Mouse (Mus musculus) forebrain, embryonic 11.5 days (tissue): ENCODE data around the gene Tmem86b. TPM values are rescaled to one million over a fixed set of nuclear protein-coding genes. Genes with fewer than 3 reads are reported as not detected.

Experiments
- ATAC-seq: fragments of 200-750 bp; cut with Nextera tagmentation; replicated peaks from 2 replicates; pipeline ENCODE4 v1.8.0; 2017; ENCODE audit warnings: moderate TSS enrichment; ENCODE audit not compliant: low FRiP score
- DNase-seq: peaks from one replicate; pipeline ENCODE4 v3.0.0-alpha.2; 2017; ENCODE audit warnings: low spot score
- H3K27ac ChIP-seq: fragments of 300-500 bp; sonication (generic); 2 replicates; pipeline ENCODE4 v1.5.1; 2014; ENCODE audit warnings: low read depth, low read length
- H3K27me3 ChIP-seq: fragments of 300-500 bp; sonication (generic); 2 replicates; pipeline ENCODE4 v1.6.1; 2014; ENCODE audit warnings: mild to moderate bottlenecking, low read length, mixed read lengths; ENCODE audit not compliant: control insufficient read depth, insufficient read depth
- H3K36me3 ChIP-seq: fragments of 300-500 bp; sonication (generic); 2 replicates; pipeline ENCODE4 v1.6.1; 2014; ENCODE audit warnings: mild to moderate bottlenecking, low read length, moderate library complexity, mixed read lengths; ENCODE audit not compliant: control insufficient read depth, insufficient read depth
- H3K4me1 ChIP-seq: fragments of 300-500 bp; sonication (generic); replicated peaks from 2 replicates; pipeline ENCODE4 v1.6.1; 2014; ENCODE audit warnings: low read length, mixed read lengths; ENCODE audit not compliant: control insufficient read depth, insufficient read depth
- H3K4me2 ChIP-seq: fragments of 300-500 bp; sonication (generic); 2 replicates; pipeline ENCODE4 v1.6.1; 2014; ENCODE audit warnings: low read depth, mild to moderate bottlenecking, low read length, moderate library complexity, mixed read lengths; ENCODE audit not compliant: severe bottlenecking
- H3K4me3 ChIP-seq: fragments of 300-500 bp; sonication (generic); 2 replicates; pipeline ENCODE4 v1.5.1; 2014; ENCODE audit warnings: low read depth, low read length
- H3K9ac ChIP-seq: fragments of 300-500 bp; sonication (generic); 2 replicates; pipeline ENCODE4 v1.6.1; 2014; ENCODE audit warnings: low read length
- H3K9me3 ChIP-seq: fragments of 300-500 bp; sonication (generic); 2 replicates; pipeline ENCODE4 v1.6.1; 2016; ENCODE audit warnings: low read length, mixed read lengths; ENCODE audit not compliant: control insufficient read depth
- WGBS: fragments of 180-500 bp; shearing (Covaris S2); extraction: QIAGEN DNeasy Blood & Tissue Kit; methylation state at CpG from one replicate; pipeline ENCODE4 v1.1.7; 2014; 5-methylcytosine and 5-hydroxymethylcytosine counted together
- polyA plus RNA-seq: library from polyadenylated mRNA; unstranded; fragments of >200 nt; fragmentation: Nextera tagmentation; extraction: Ambion mirVana; gene quantifications from 2 replicates; pipeline ENCODE4 v1.2.1, GENCODE M21; 2014

Gene Tmem86b
- polyA plus RNA-seq, 1 experiment from 2014 or later = 2.3 TPM

GRCm38 (mm10) chr7:4654221-4654620 lies 23.0 kb upstream of the Tmem86b start:
- H3K27ac ChIP-seq = no peak overlapping the region
- DNase-seq = no peak
- ATAC-seq = no peak
- no peaks in the 10 kb centered on the region; the same call in 1 of the 2 replicates for H3K36me3 ChIP-seq
- H3K27me3 ChIP-seq = no peaks in the 10 kb centered on the region
- no peak overlapping the region for H3K4me2 ChIP-seq
- no peak overlapping the region for H3K4me3 ChIP-seq
- 94% methylated on average over 2 of the region's 2 CpGs for WGBS
- H3K9me3 ChIP-seq = no peaks in the 10 kb centered on the region
- H3K9ac ChIP-seq = no peak overlapping the region
- H3K4me1 ChIP-seq = peaks cover 9% of the 10 kb centered on the region; the same call in 1 of the 2 replicates

DNA sequence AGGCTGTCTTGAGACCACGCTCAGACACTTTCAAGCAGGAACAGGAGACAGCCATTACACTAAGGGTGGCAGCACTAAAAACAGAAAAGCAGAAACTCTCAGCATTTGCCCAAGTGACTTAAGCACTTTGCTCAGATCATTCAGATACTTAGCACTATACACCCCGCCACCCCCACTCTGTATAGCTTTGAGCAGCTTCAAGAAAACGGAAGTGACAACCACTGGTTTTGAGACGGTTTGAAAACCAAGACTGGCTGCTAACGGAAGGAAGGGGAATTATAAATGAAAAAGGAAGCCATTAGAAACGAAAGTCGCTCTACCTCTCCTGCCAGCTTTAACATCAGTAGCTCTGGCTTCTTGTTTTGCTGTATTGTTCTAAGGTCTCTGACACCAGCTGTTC lies 22.6 kb upstream of the Tmem86b start:
- 92% methylated on average over 7 of the region's 7 CpGs for WGBS
- H3K9me3 ChIP-seq = no peaks in the 10 kb centered on the region
- no peaks in the 10 kb centered on the region for H3K27me3 ChIP-seq
- DNase-seq (no peak), ATAC-seq (no peak)
- H3K4me3 ChIP-seq = no peak overlapping the region
- no peaks in the 10 kb centered on the region; the same call in 1 of the 2 replicates for H3K36me3 ChIP-seq
- H3K27ac ChIP-seq = no peak overlapping the region
- no peak overlapping the region for H3K4me2 ChIP-seq
- peaks cover 9% of the 10 kb centered on the region; the same call in 1 of the 2 replicates for H3K4me1 ChIP-seq
- no peak overlapping the region for H3K9ac ChIP-seq

- no peak for ATAC-seq
- H3K4me1 ChIP-seq = peaks cover 9% of the 10 kb centered on the region; the same call in 1 of the 2 replicates
- no peak for DNase-seq
- H3K4me2 ChIP-seq = no peak overlapping the region
- H3K27me3 ChIP-seq = no peaks in the 10 kb centered on the region
- H3K27ac ChIP-seq = no peak overlapping the region
- no peaks in the 10 kb centered on the region for H3K9me3 ChIP-seq
- no peak overlapping the region for H3K4me3 ChIP-seq
- WGBS = 85% methylated on average over 5 of the region's 5 CpGs
- no peak overlapping the region for H3K9ac ChIP-seq
- no peaks in the 10 kb centered on the region; the same call in 1 of the 2 replicates for H3K36me3 ChIP-seq
Measured at GRCm38 (mm10) chr7:4653351-4653750, 22.1 kb upstream of the Tmem86b start.

- Histone ChIP-seq H3K27me3 (no peaks in the 10 kb centered on the region), H3K4me2 (no peak overlapping the region), H3K9ac (no peak overlapping the region), H3K9me3 (no peaks in the 10 kb centered on the region), H3K27ac (no peak overlapping the region), H3K4me1 (peaks cover 6% of the 10 kb centered on the region; the same call in 1 of the 2 replicates), H3K4me3 (no peak overlapping the region), H3K36me3 (no peaks in the 10 kb centered on the region; the same call in 1 of the 2 replicates)
- ATAC-seq (no peak), DNase-seq (peak; percentile 23)
- 95% methylated on average over 5 of the region's 5 CpGs for WGBS
Measured at GRCm38 (mm10) chr7:4652726-4653125, 21.5 kb upstream of the Tmem86b start.

DNA sequence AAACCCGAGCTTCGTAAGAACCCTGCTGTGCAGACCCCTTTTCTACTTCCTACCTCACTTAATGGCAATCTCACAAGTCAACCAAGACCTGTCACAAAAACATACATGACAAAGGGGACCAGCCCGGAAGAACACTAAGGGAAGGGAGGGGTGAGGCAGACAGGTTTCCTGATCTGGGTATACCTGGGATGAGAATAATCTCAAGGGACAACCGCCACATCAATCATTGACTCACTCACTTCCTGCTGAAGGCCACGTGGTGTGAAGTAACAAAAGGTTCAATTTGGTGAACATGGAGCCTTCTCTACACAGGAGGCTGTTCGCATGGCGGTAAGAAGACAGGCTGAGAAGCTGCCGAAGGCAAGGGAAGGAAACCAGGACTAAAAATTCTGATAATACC lies 20.4 kb upstream of the Tmem86b start:
- WGBS = 87% methylated on average over 8 of the region's 8 CpGs
- ATAC-seq = no peak
- Histone ChIP-seq H3K9me3 (no peaks in the 10 kb centered on the region), H3K9ac (no peak overlapping the region), H3K27ac (no peak overlapping the region), H3K4me3 (no peak overlapping the region), H3K4me2 (no peak overlapping the region), H3K27me3 (no peaks in the 10 kb centered on the region), H3K36me3 (no peaks in the 10 kb centered on the region; the same call in 1 of the 2 replicates), H3K4me1 (no peaks in the 10 kb centered on the region)
- DNase-seq = peak; percentile 19

- no peak overlapping the region for H3K4me2 ChIP-seq
- no peak overlapping the region for H3K9ac ChIP-seq
- peaks cover 4% of the 10 kb centered on the region for H3K36me3 ChIP-seq
- peak; percentile 36 for DNase-seq
- no peak for ATAC-seq
- H3K27me3 ChIP-seq = no peaks in the 10 kb centered on the region
- H3K4me3 ChIP-seq = no peak overlapping the region
- H3K27ac ChIP-seq = no peak overlapping the region
- 88% methylated on average over 2 of the region's 2 CpGs for WGBS
- H3K4me1 ChIP-seq = no peaks in the 10 kb centered on the region
- H3K9me3 ChIP-seq = no peaks in the 10 kb centered on the region
Measured at GRCm38 (mm10) chr7:4647992-4648391, 16.8 kb upstream of the Tmem86b start.

DNA sequence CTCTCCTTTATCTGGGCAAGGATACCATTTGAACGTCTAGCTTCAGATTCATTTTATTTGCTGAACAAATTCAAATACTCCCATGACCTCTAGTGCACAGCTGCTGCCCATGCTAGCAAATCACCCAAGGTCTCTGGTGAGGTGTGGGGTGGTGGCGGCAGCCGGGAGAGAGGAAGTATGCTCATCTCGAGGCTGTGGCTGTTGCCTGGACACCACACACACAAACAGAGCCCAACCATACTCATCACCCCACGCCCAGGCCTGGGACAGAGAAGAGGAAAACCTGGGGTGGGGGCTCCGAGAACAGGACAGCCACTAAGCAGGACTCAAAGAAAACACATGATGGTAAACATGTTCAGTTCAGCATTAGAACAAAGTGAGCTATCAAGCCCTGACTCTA lies 16.1 kb upstream of the Tmem86b start:
- Histone ChIP-seq H3K4me1 (no peaks in the 10 kb centered on the region), H3K4me2 (no peak overlapping the region), H3K9me3 (no peaks in the 10 kb centered on the region), H3K27me3 (no peaks in the 10 kb centered on the region), H3K9ac (no peak overlapping the region), H3K27ac (no peak overlapping the region), H3K4me3 (no peak overlapping the region), H3K36me3 (peaks cover 4% of the 10 kb centered on the region)
- 80% methylated on average over 6 of the region's 6 CpGs for WGBS
- ATAC-seq (no peak), DNase-seq (no peak)

DNA sequence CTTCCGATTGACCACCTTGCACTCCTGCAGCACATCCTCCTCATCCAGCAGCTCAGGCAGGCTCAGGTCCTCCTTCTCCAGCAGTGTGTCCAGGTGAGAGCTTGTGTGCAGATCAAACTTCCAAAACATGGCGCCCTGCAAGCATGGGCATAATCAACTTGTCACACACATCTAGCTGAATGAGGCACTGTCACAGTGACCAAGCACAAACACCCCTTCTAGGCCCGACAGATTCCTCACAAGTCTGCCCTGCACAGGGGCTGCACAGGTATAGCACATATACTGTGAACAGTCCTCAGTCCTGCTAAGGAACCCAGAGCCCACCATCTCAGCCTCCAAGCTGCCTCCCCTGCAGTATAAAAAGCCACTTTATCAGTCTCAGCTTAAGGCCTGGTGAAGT lies 15.6 kb upstream of the Tmem86b start:
- WGBS = 93% methylated on average over 3 of the region's 3 CpGs
- Histone ChIP-seq H3K4me3 (no peak overlapping the region), H3K27me3 (no peaks in the 10 kb centered on the region), H3K27ac (no peak overlapping the region), H3K36me3 (peaks cover 6% of the 10 kb centered on the region), H3K9me3 (no peaks in the 10 kb centered on the region), H3K4me1 (no peaks in the 10 kb centered on the region), H3K4me2 (no peak overlapping the region), H3K9ac (no peak overlapping the region)
- no peak for DNase-seq
- ATAC-seq = no peak

DNA sequence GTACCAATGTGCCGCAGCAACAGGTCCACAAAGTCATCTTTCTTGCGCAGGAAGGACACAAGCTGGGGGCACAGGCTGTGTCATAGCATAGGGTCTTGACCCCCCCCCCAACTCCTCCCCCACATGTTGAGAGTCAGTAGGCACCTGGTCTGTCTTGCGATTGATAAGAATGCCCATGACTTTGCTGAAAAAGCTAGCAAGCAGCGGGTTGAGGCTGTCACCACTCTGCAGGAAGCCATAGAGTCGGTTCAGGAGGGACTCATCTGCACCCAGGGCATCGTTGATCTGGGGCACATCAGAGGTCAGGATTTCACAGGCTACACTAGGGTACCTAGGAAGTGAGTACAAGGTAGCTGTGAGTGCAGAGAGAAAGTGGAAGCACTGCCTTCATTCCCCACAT lies 12.0 kb upstream of the Tmem86b start:
- peaks cover 12% of the 10 kb centered on the region for H3K36me3 ChIP-seq
- H3K4me2 ChIP-seq = no peak overlapping the region
- 92% methylated on average over 6 of the region's 6 CpGs for WGBS
- no peak overlapping the region for H3K27ac ChIP-seq
- H3K27me3 ChIP-seq = no peaks in the 10 kb centered on the region
- no peaks in the 10 kb centered on the region for H3K4me1 ChIP-seq
- no peak overlapping the region for H3K9ac ChIP-seq
- H3K9me3 ChIP-seq = no peaks in the 10 kb centered on the region
- H3K4me3 ChIP-seq = no peak overlapping the region
- DNase-seq (no peak), ATAC-seq (no peak)
